Mouse (Mus musculus): ENCODE data around the gene Pgm1.

- no peak for TF ChIP-seq CTCF (IDR thresholded peaks at IDR 0.05)
- TF ChIP-seq EP300 (IDR thresholded peaks at IDR 0.05): no peak
These were observed 24.7 kb downstream of the Pgm1 start for GRCm38 (mm10) chr4:99953904-99954303.
